Mouse (Mus musculus) CH12.LX (cell line): ENCODE data around the gene Ms4a10. TPM values are rescaled to one million over a fixed set of nuclear protein-coding genes. Genes with fewer than 3 reads are reported as not detected.

Experiments used
- DNase-seq: peaks from one replicate; pipeline ENCODE4 v3.0.0-alpha.2; 2013; ENCODE audit errors: extremely low read depth
- H3K27ac ChIP-seq: 2 replicates; pipeline ENCODE4 v1.5.1; 2012; ENCODE audit warnings: low read depth, mild to moderate bottlenecking, control low read depth, moderate library complexity; ENCODE audit not compliant: insufficient read depth
- H3K27me3 ChIP-seq: replicated peaks from 2 replicates; pipeline ENCODE3; 2012; ENCODE audit warnings: inconsistent platforms
- H3K36me3 ChIP-seq, 2 experiments: replicated peaks in 1 of 2; 2 replicates each; pipeline versions ENCODE3 to v1.6.1; 2012; ENCODE audit warnings: inconsistent platforms in 1 of 2, low read length in 1 of 2, mild to moderate bottlenecking in 1 of 2, mixed read lengths in 1 of 2, moderate library complexity in 1 of 2; ENCODE audit not compliant: control insufficient read depth in 1 of 2, insufficient read depth in 1 of 2
- H3K4me1 ChIP-seq, 2 experiments: 2 replicates each; pipeline ENCODE4 v1.6.1; 2012; ENCODE audit warnings: inconsistent platforms in 1 of 2, moderate library complexity in 1 of 2; ENCODE audit not compliant: insufficient read depth in 2 of 2, control insufficient read depth in 1 of 2
- H3K4me2 ChIP-seq: 2 replicates; pipeline ENCODE4 v1.6.1; 2012; ENCODE audit warnings: low read depth, mild to moderate bottlenecking, control low read depth; ENCODE audit not compliant: poor library complexity, insufficient read depth, severe bottlenecking
- H3K4me3 ChIP-seq, 3 experiments: fragments of 150-350 bp in 1 of 3; sonication (generic) in 1 of 3; replicated peaks in 1 of 3; 2 replicates each; pipeline versions ENCODE3 to v1.5.1; 2011 to 2012; ENCODE audit warnings: low read depth in 2 of 3, low read length in 2 of 3, mild to moderate bottlenecking in 2 of 3, moderate library complexity in 2 of 3, control low read depth in 1 of 3, improper control_type of control experiment in 1 of 3, inconsistent platforms in 1 of 3, mixed read lengths in 1 of 3; ENCODE audit not compliant: poor library complexity in 1 of 3
- H3K79me2 ChIP-seq: replicated peaks from 2 replicates; pipeline ENCODE4 v1.6.1; 2012; ENCODE audit warnings: mild to moderate bottlenecking, moderate library complexity; ENCODE audit not compliant: control insufficient read depth, poor library complexity, insufficient read depth, severe bottlenecking; ENCODE audit errors: extremely low read depth
- H3K9ac ChIP-seq: 2 replicates; pipeline ENCODE4 v1.6.1; 2012; ENCODE audit warnings: low read depth, mild to moderate bottlenecking, control low read depth, moderate library complexity; ENCODE audit not compliant: insufficient read depth
- H3K9me3 ChIP-seq: replicated peaks from 2 replicates; pipeline ENCODE3; 2012; ENCODE audit warnings: low read length, inconsistent platforms, mixed read lengths
- CHD2 ChIP-seq: IDR thresholded peaks from 2 replicates; pipeline ENCODE4 v1.6.1; 2011; ENCODE audit warnings: low read length, improper control_type of control experiment
- CTCF ChIP-seq, 2 experiments: IDR thresholded peaks in 1 of 2; conservative IDR thresholded peaks in 1 of 2; 2 replicates each; pipeline ENCODE4 v1.5.1; 2011 to 2012; ENCODE audit warnings: low read depth in 2 of 2, low read length in 2 of 2, improper control_type of control experiment in 1 of 2, inconsistent platforms in 1 of 2, mild to moderate bottlenecking in 1 of 2, moderate library complexity in 1 of 2
- ELF1 ChIP-seq: IDR thresholded peaks from 2 replicates; pipeline ENCODE4 v1.6.1; 2014; ENCODE audit warnings: low read depth, mild to moderate bottlenecking, inconsistent platforms, low read length, improper control_type of control experiment
- EP300 ChIP-seq: IDR thresholded peaks from 2 replicates; pipeline ENCODE4 v1.6.1; 2011; ENCODE audit warnings: low read length, improper control_type of control experiment
- GABPA ChIP-seq: IDR thresholded peaks from 2 replicates; pipeline ENCODE4 v1.6.1; 2012; ENCODE audit warnings: low read depth, low read length, improper control_type of control experiment, inconsistent platforms; ENCODE audit not compliant: insufficient replicate concordance
- HCFC1 ChIP-seq: IDR thresholded peaks from 2 replicates; pipeline ENCODE4 v1.6.1; 2012; ENCODE audit warnings: low read depth, mild to moderate bottlenecking, inconsistent platforms, low read length, improper control_type of control experiment
- IRF4 ChIP-seq: IDR thresholded peaks from 2 replicates; pipeline ENCODE4 v1.6.1; 2014; ENCODE audit warnings: low read depth, mild to moderate bottlenecking, inconsistent platforms, low read length, improper control_type of control experiment
- JUN ChIP-seq: IDR thresholded peaks from 2 replicates; pipeline ENCODE4 v1.6.1; 2011; ENCODE audit warnings: low read depth, mild to moderate bottlenecking, low read length, improper control_type of control experiment, moderate library complexity; ENCODE audit not compliant: insufficient read depth
- KAT2A ChIP-seq: IDR thresholded peaks from 2 replicates; pipeline ENCODE4 v1.6.1; 2012; ENCODE audit warnings: low read length, improper control_type of control experiment, inconsistent platforms; ENCODE audit not compliant: insufficient replicate concordance
- MAX ChIP-seq: IDR thresholded peaks from 2 replicates; pipeline ENCODE4 v1.6.1; 2011; ENCODE audit warnings: low read length, improper control_type of control experiment
- MAZ ChIP-seq: IDR thresholded peaks from 2 replicates; pipeline ENCODE4 v1.6.1; 2012; ENCODE audit warnings: low read depth, mild to moderate bottlenecking, inconsistent platforms, low read length, improper control_type of control experiment, moderate library complexity
- MEF2A ChIP-seq: IDR thresholded peaks from 2 replicates; pipeline ENCODE4 v1.6.1; 2014; ENCODE audit warnings: low read depth, mild to moderate bottlenecking, inconsistent platforms, low read length, improper control_type of control experiment, borderline replicate concordance
- MXI1 ChIP-seq: IDR thresholded peaks from 2 replicates; pipeline ENCODE4 v1.6.1; 2011; ENCODE audit warnings: mild to moderate bottlenecking, low read depth, low read length, improper control_type of control experiment
- MYC ChIP-seq: IDR thresholded peaks from 2 replicates; pipeline ENCODE4 v1.6.1; 2011; ENCODE audit warnings: low read depth, mild to moderate bottlenecking, improper control_type of control experiment, low read length
- NELFE ChIP-seq: IDR thresholded peaks from 2 replicates; pipeline ENCODE4 v1.6.1; 2011; ENCODE audit warnings: low read depth, low read length, improper control_type of control experiment
- NRF1 ChIP-seq: IDR thresholded peaks from 2 replicates; pipeline ENCODE4 v1.6.1; 2014; ENCODE audit warnings: low read depth, mild to moderate bottlenecking, inconsistent platforms, low read length, improper control_type of control experiment, moderate library complexity
- PAX5 ChIP-seq: IDR thresholded peaks from 2 replicates; pipeline ENCODE4 v1.6.1; 2012; ENCODE audit warnings: low read length, inconsistent platforms, mixed read lengths
- SIN3A ChIP-seq: IDR thresholded peaks from 2 replicates; pipeline ENCODE4 v1.6.1; 2012; ENCODE audit warnings: low read length, improper control_type of control experiment, inconsistent platforms
- SMC3 ChIP-seq: IDR thresholded peaks from 2 replicates; pipeline ENCODE4 v1.6.1; 2011; ENCODE audit warnings: low read depth, low read length, improper control_type of control experiment
- TBP ChIP-seq: conservative IDR thresholded peaks from 2 replicates; pipeline ENCODE4 v1.6.1; 2011; ENCODE audit warnings: low read depth, low read length, improper control_type of control experiment
- UBTF ChIP-seq: IDR thresholded peaks from 2 replicates; pipeline ENCODE4 v1.6.1; 2012; ENCODE audit warnings: low read depth, mild to moderate bottlenecking, inconsistent platforms, low read length, improper control_type of control experiment, moderate library complexity
- USF1 ChIP-seq: IDR thresholded peaks from 2 replicates; pipeline ENCODE4 v1.6.1; 2014; ENCODE audit warnings: low read depth, mild to moderate bottlenecking, inconsistent platforms, low read length, improper control_type of control experiment
- ZC3H11A ChIP-seq: IDR thresholded peaks from 2 replicates; pipeline ENCODE4 v1.6.1; 2012; ENCODE audit warnings: low read depth, mild to moderate bottlenecking, inconsistent platforms, low read length, improper control_type of control experiment
- ZMIZ1 ChIP-seq: IDR thresholded peaks from 2 replicates; pipeline ENCODE4 v1.6.1; 2012; ENCODE audit warnings: low read depth, mild to moderate bottlenecking, inconsistent platforms, low read length, improper control_type of control experiment
- ZNF384 ChIP-seq: IDR thresholded peaks from 2 replicates; pipeline ENCODE4 v1.6.1; 2012; ENCODE audit warnings: low read depth, low read length, improper control_type of control experiment, inconsistent platforms
- dilution Hi-C: fragments of 300-500 bp; cut with MboI; formaldehyde crosslinking; loops from 2 replicates; pipeline ENCODE4 v1.14.3; 2020; ENCODE audit warnings: low sequenced_read_pairs; ENCODE audit not compliant: extremely low pct_unique_long_range_greater_than_20kb, extremely low pct_ligation_motif_present
- in situ Hi-C: fragments of 300-500 bp; cut with MboI; formaldehyde crosslinking; loops from 3 replicates; pipeline ENCODE4 v1.14.3; 2019; ENCODE audit warnings: low sequenced_read_pairs, low pct_ligation_motif_present, low pct_unique_long_range_greater_than_20kb, mixed read lengths
- polyA plus RNA-seq: library from polyadenylated mRNA; unstranded; fragments of >175 nt; gene quantifications from 2 replicates; pipeline ENCODE4 v1.2.1, GENCODE M21; 2012; ENCODE audit warnings: low read depth; ENCODE audit not compliant: insufficient read length
- total RNA-seq, 2 experiments: library from RNA; depleted of rRNA; stranded (reverse); fragments of 300-350 nt in 1 of 2; fragments of >200 nt in 1 of 2; gene quantifications; 2 replicates each; pipeline ENCODE4 v1.2.3; 2012 to 2014

The Ms4a10 gene
- total and polyA plus RNA-seq, 3 experiments, result not detected

DNA sequence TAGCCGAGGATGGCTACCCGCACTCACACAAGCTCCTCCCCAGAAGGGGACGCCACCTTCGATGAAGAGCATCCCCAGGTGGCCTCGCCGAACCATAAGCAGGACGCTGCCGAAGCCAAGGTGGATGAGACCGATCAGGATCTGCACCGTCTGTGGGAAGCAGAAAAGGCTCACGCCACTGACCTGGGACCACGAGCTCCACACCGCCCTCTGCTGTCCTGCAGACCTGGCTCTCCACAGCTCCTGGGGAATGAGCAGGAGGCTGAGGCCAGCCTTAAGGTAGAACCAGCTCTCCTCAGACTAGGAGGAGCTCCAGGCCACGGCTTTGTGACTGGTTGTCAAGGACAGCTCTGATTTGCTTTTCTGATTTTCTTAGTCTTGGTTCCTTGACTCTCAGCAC lies 8.7 kb upstream of the Ms4a10 start:
- Histone ChIP-seq H3K4me1 (peaks cover 4 to 20% of the 10 kb centered on the region in 2 experiments), H3K4me3 (peak overlapping the region in 1 of 3 experiments; percentile 21), H3K36me3 (no peaks in the 10 kb centered on the region), H3K9ac (no peak overlapping the region), H3K4me2 (peak overlapping the region; percentile 17; the same call in 1 of the 2 replicates), H3K9me3 (no peaks in the 10 kb centered on the region), H3K27ac (no peak overlapping the region), H3K27me3 (peaks cover 2% of the 10 kb centered on the region), H3K79me2 (no peaks in the 10 kb centered on the region)
- no peak for TF ChIP-seq MXI1
- TF ChIP-seq KAT2A, result no peak
- TF ChIP-seq NELFE, result no peak
- TF ChIP-seq ZMIZ1, result no peak
- no peak for TF ChIP-seq USF1
- TF ChIP-seq MEF2A, result no peak
- no peak for TF ChIP-seq HCFC1
- TF ChIP-seq NRF1, result no peak
- peak in 1 of 2 experiments; percentile 61; a peak in 2 of 4 replicates for TF ChIP-seq CTCF (conservative IDR thresholded peaks at IDR 0.05 in 1 of 2, IDR thresholded peaks at IDR 0.05 in 1 of 2; ENCODE audit: low read depth in 2 of 2, low read length in 2 of 2)
- TF ChIP-seq ZNF384, result no peak
- no peak for TF ChIP-seq ELF1
- TF ChIP-seq ZC3H11A, result no peak
- peak; percentile 30; the same call in 1 of the 2 replicates for TF ChIP-seq SMC3
- peak; percentile 27; the same call in 1 of the 2 replicates for TF ChIP-seq MAX
- no peak for TF ChIP-seq PAX5
- dilution Hi-C loops, result no loop called here
- DNase-seq, result peak; percentile 27
- in situ Hi-C loops, result no loop called here

DNA sequence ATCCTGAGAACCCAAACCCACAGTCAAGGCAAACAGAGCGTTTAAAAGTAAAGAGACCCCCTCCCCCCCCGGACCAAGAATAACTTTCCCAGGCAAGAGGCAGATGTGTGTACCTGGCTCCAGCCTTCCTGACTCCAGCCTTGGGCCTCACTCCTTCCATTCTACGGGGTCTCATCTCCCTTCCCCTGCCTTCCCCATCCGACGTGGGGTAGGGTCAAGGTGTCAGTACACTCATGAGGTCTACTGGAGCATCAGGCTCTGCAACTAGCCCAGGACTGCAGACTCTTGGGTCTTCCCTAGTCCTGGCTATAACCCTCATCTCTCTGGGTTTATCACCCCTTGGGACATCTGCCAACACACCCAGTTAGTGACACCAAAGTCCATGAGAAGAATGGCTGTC lies 5.7 kb upstream of the Ms4a10 start:
- Histone ChIP-seq H3K27ac (no peak overlapping the region), H3K4me2 (peak overlapping the region; percentile 100)
- dilution Hi-C loops, result no loop called here

More for the DNA sequence above, 5.7 kb upstream of the Ms4a10 start:
- DNase-seq, result no peak
- peak overlapping the region; percentile 53 to 73 (median 54) for H3K4me3 ChIP-seq
- TF ChIP-seq ZMIZ1, result no peak
- no peak for TF ChIP-seq JUN
- no peak for TF ChIP-seq PAX5
- no peak for TF ChIP-seq MAZ
- TF ChIP-seq TBP, result no peak
- no peak for TF ChIP-seq GABPA
- TF ChIP-seq CHD2, result no peak
- no peak for TF ChIP-seq MYC
- no peak for TF ChIP-seq IRF4
- no peak for TF ChIP-seq HCFC1
- no peak for TF ChIP-seq SMC3
- no peak for TF ChIP-seq SIN3A
- TF ChIP-seq ZC3H11A, result no peak
- TF ChIP-seq UBTF, result no peak
- no peak for TF ChIP-seq EP300
- H3K4me1 ChIP-seq, result peaks cover 4 to 20% of the 10 kb centered on the region in 2 experiments
- no peaks in the 10 kb centered on the region for H3K9me3 ChIP-seq
- H3K27me3 ChIP-seq, result peaks cover 5% of the 10 kb centered on the region
- in situ Hi-C loops, result no loop called here
- no peaks in the 10 kb centered on the region for H3K79me2 ChIP-seq
- peak overlapping the region; percentile 16; the same call in 1 of the 2 replicates for H3K9ac ChIP-seq
- H3K36me3 ChIP-seq, result no peaks in the 10 kb centered on the region
